Mouse (Mus musculus): ENCODE measurements around the gene Ltv1. TPM values are rescaled to one million over a fixed set of nuclear protein-coding genes. Genes with fewer than 3 reads are reported as not detected.
A peak's percentile ranks its signal among the peaks of the same experiment; 100 is the strongest.
"Not testable (repeated sequence)": the region's sequence is repeated elsewhere in the genome, so short reads cannot be mapped to it uniquely, and the experiment has no call there.

Ltv1 gene
- polyA plus RNA-seq, 1 experiment from 2014 or later: 63.2 TPM

DNA sequence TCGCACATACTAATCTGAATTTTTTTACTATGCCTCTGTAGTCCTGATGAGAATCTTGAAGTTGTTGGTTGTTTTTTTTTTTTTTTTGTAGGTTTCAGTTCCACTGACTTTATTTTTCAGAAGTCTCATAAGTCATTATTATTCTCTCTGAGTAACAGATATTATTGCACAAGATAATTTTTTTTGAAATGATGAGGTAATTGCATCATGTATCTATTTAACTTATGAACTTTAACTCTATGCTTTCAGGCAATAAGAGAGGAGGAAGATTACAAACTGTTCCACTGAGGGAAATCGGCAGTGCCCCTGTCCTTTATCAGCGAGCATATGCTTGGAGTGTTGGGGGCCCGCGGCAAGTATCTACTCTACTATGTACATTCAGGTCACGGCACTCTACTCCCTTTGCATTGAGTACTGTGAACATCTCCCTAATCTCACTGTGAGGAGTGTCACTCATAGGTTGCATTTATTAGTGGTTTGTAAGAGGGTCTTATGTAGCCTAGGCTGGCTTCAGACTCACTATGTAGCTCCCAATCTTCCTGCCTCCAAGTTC lies 8.8 kb upstream of the Ltv1 start:
- Histone ChIP-seq H3K9ac (replicated peaks; ENCODE audit: low read length) (no peak overlapping the region), H3K27me3 (ENCODE audit: insufficient read depth, low read length) (no peaks in the 10 kb centered on the region), H3K4me3 (ENCODE audit: low read length) (no peak overlapping the region), H3K9me3 (ENCODE audit: low read length) (no peaks in the 10 kb centered on the region), H3K27ac (ENCODE audit: low read length) (no peak overlapping the region), H3K4me1 (ENCODE audit: insufficient read depth, low read length) (no peaks in the 10 kb centered on the region), H3K36me3 (ENCODE audit: insufficient read depth, low read length) (no peaks in the 10 kb centered on the region), H3K4me2 (replicated peaks; ENCODE audit: low read depth, low read length) (no peak overlapping the region)
- ATAC-seq (ENCODE audit: low FRiP score, low TSS enrichment): no peak
- 96% methylated on average over 6 of the region's 6 CpGs for WGBS

DNA sequence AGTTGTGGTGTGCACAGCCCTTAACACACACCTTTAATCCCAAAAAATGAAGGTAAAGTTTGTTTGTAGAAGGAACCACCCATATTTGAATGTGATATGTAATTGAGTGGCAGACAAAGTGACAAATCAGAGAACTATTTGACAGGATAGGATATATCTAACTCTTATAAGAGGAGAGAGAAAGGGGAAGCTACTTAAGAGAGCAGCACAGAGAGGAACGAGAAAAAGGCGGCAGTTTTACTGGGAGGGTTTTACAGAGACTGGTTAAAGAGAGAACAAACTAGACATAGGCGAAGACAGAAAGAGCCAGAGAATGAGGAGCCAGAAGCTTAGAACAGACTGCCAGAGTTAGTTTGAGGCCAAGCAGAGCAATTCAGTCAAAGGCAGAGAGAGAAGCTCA lies 7.9 kb upstream of the Ltv1 start:
- WGBS: 95% methylated on average over 3 of the region's 3 CpGs
- H3K4me1 ChIP-seq (ENCODE audit: insufficient read depth, low read length): no peaks in the 10 kb centered on the region
- H3K27me3 ChIP-seq (ENCODE audit: insufficient read depth, low read length): no peaks in the 10 kb centered on the region
- H3K9ac ChIP-seq (replicated peaks; ENCODE audit: low read length): no peak overlapping the region
- no peak for ATAC-seq (ENCODE audit: low FRiP score, low TSS enrichment)
- H3K4me3 ChIP-seq (ENCODE audit: low read length): no peak overlapping the region
- no peak overlapping the region for H3K4me2 ChIP-seq (replicated peaks; ENCODE audit: low read depth, low read length)
- no peak overlapping the region for H3K27ac ChIP-seq (ENCODE audit: low read length)
- no peaks in the 10 kb centered on the region for H3K36me3 ChIP-seq (ENCODE audit: insufficient read depth, low read length)
- H3K9me3 ChIP-seq (ENCODE audit: low read length): no peaks in the 10 kb centered on the region

DNA sequence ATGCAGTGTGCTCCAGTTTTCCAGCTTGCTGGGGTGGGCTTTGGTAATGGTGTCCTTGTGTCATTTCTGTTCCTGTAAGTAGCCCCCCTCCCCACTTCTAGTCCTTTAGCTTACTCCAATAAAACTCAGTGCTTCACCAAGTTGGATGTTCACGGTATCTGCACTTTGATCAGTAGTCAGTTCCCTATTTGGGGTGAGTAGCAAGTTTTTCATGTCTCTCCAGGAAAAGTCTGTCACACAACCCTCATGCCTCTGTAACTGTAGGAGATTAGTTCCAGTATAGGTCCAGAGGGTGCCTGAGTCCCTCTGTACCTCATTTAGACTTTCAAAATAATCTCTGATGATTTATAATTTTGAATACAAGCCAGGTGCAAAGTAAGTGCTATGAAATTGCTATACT lies 6.3 kb upstream of the Ltv1 start:
- no peaks in the 10 kb centered on the region for H3K9me3 ChIP-seq (ENCODE audit: low read length)
- no peaks in the 10 kb centered on the region for H3K27me3 ChIP-seq (ENCODE audit: insufficient read depth, low read length)
- H3K9ac ChIP-seq (replicated peaks; ENCODE audit: low read length): no peak overlapping the region
- H3K4me2 ChIP-seq (replicated peaks; ENCODE audit: low read depth, low read length): no peak overlapping the region
- H3K36me3 ChIP-seq (ENCODE audit: insufficient read depth, low read length): no peaks in the 10 kb centered on the region
- no peak for ATAC-seq (ENCODE audit: low FRiP score, low TSS enrichment)
- H3K4me3 ChIP-seq (ENCODE audit: low read length): no peak overlapping the region
- WGBS: 89% methylated on average over 1 of the region's 1 CpGs
- H3K4me1 ChIP-seq (ENCODE audit: insufficient read depth, low read length): no peaks in the 10 kb centered on the region
- no peak overlapping the region for H3K27ac ChIP-seq (ENCODE audit: low read length)

DNA sequence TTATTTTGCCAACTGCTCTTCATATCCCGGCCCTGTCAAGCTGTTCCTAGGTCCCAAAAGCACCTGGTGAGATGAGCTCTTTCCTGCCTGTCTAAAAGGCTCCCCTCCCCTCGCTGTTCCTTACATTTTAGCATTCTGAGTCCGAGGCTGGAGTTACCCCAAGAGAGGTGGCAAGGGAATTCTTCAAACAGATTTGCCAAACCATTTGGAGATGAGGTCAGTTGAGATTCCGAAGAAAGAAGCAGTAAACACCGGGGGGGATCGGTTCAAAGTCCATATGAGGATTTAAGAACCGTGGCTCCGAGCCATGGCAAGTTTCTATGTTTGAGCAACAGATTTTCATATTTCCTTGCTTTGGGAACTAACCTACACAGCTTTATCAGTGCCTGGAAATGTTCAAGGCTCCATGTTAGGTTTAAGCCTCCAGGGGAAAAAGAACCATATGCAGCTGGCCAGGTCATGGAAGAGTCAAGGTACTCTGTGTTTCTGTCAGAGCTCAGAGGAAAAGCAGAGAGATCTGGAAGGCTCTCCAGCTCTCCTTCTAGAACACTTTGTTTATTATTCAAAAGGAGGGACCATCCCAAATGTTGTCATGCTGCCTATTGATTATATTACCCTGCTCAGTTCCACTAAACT lies 4.0 kb upstream of the Ltv1 start:
- ATAC-seq (ENCODE audit: low FRiP score, low TSS enrichment): no peak
- H3K27ac ChIP-seq (ENCODE audit: low read length): no peak overlapping the region
- H3K9me3 ChIP-seq (ENCODE audit: low read length): no peaks in the 10 kb centered on the region
- H3K27me3 ChIP-seq (ENCODE audit: insufficient read depth, low read length): no peaks in the 10 kb centered on the region
- H3K4me1 ChIP-seq (ENCODE audit: insufficient read depth, low read length): peaks cover 5% of the 10 kb centered on the region; the same call in 1 of the 2 replicates
- 69% methylated on average over 8 of the region's 8 CpGs for WGBS
- H3K4me2 ChIP-seq (replicated peaks; ENCODE audit: low read depth, low read length): no peak overlapping the region
- H3K4me3 ChIP-seq (ENCODE audit: low read length): no peak overlapping the region
- H3K9ac ChIP-seq (replicated peaks; ENCODE audit: low read length): no peak overlapping the region
- no peaks in the 10 kb centered on the region for H3K36me3 ChIP-seq (ENCODE audit: insufficient read depth, low read length)

DNA sequence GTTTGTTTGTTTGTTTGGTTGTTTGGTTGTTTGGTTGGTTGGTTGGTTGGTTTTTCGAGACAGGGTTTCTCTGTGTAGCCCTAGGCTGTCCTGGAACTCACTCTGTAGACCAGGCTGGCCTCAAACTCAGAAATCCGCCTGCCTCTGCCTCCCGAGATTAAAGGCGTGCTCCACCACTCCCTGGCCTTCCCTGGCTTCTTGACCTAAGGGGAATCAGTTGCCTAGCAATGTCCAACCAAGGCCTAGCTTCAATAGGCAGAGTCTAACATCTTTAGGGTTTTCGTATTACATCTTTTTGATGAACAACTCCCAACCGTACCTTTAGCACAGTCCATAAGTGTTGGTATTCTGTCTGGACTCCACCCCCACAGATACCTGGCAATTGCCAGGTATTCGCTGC lies 528 bp upstream of the Ltv1 start:
- Histone ChIP-seq H3K36me3 (ENCODE audit: insufficient read depth, low read length) (peaks cover 14% of the 10 kb centered on the region), H3K4me2 (replicated peaks; ENCODE audit: low read depth, low read length) (peak overlapping the region; percentile 68), H3K4me3 (ENCODE audit: low read length) (peak overlapping the region; percentile 74)
- not testable (repeated sequence) for H3K27ac ChIP-seq (ENCODE audit: low read length); H3K9me3 ChIP-seq (ENCODE audit: low read length); H3K4me1 ChIP-seq (ENCODE audit: insufficient read depth, low read length); H3K9ac ChIP-seq (replicated peaks; ENCODE audit: low read length); H3K27me3 ChIP-seq (ENCODE audit: insufficient read depth, low read length); ATAC-seq (ENCODE audit: low FRiP score, low TSS enrichment)
- 84% methylated on average over 7 of the region's 7 CpGs for WGBS

DNA sequence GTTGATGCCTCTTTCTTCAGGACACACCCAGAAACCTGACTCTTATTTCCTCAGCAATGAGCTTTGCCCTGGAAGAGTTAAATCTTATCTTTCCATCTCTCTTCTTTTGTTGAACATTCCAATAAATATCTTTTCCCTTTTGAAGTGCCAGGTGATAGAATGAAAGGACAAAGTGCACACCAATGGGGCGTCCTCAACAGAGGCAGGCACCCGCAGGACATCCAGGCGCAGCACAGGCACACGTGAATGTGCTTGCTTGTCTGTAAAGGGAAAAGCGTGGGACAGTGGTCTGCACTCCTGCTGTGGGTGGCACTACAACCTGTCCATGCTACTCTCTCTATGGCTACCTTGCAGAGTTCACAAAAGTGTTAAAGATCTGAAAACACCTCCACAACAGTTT lies 3.1 kb downstream of the Ltv1 start:
- Histone ChIP-seq H3K36me3 (ENCODE audit: insufficient read depth, low read length) (peaks cover 40% of the 10 kb centered on the region), H3K27me3 (ENCODE audit: insufficient read depth, low read length) (no peaks in the 10 kb centered on the region), H3K4me1 (ENCODE audit: insufficient read depth, low read length) (peaks cover 6% of the 10 kb centered on the region; the same call in 1 of the 2 replicates), H3K4me3 (ENCODE audit: low read length) (no peak overlapping the region), H3K27ac (ENCODE audit: low read length) (no peak overlapping the region), H3K4me2 (replicated peaks; ENCODE audit: low read depth, low read length) (no peak overlapping the region), H3K9me3 (ENCODE audit: low read length) (no peaks in the 10 kb centered on the region), H3K9ac (replicated peaks; ENCODE audit: low read length) (no peak overlapping the region)
- ATAC-seq (ENCODE audit: low FRiP score, low TSS enrichment): no peak
- WGBS: 62% methylated on average over 5 of the region's 5 CpGs

DNA sequence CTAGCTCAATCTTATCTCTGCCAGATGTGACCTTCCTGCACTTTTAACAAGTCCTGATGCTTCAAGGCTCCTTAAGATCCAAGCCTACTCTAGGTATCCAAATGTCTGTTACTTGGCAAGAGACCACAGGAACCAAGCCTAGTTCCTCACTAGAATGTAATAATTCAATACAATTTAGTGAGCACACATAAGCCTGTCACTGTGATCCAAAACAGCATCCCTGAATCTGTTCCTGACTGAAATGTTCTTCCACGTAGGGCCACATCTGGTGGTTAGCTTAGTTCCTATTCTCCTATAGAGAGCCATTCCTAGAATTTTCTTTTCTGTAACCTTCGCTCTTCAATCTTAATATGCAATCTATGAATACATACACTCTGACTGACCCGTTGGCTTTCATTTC lies 6.2 kb downstream of the Ltv1 start:
- Histone ChIP-seq H3K4me2 (replicated peaks; ENCODE audit: low read depth, low read length) (no peak overlapping the region), H3K4me1 (ENCODE audit: insufficient read depth, low read length) (no peaks in the 10 kb centered on the region), H3K9ac (replicated peaks; ENCODE audit: low read length) (no peak overlapping the region), H3K27ac (ENCODE audit: low read length) (no peak overlapping the region), H3K9me3 (ENCODE audit: low read length) (no peaks in the 10 kb centered on the region), H3K27me3 (ENCODE audit: insufficient read depth, low read length) (no peaks in the 10 kb centered on the region), H3K4me3 (ENCODE audit: low read length) (no peak overlapping the region), H3K36me3 (ENCODE audit: insufficient read depth, low read length) (peaks cover 60% of the 10 kb centered on the region)
- 76% methylated on average over 3 of the region's 3 CpGs for WGBS
- no peak for ATAC-seq (ENCODE audit: low FRiP score, low TSS enrichment)

DNA sequence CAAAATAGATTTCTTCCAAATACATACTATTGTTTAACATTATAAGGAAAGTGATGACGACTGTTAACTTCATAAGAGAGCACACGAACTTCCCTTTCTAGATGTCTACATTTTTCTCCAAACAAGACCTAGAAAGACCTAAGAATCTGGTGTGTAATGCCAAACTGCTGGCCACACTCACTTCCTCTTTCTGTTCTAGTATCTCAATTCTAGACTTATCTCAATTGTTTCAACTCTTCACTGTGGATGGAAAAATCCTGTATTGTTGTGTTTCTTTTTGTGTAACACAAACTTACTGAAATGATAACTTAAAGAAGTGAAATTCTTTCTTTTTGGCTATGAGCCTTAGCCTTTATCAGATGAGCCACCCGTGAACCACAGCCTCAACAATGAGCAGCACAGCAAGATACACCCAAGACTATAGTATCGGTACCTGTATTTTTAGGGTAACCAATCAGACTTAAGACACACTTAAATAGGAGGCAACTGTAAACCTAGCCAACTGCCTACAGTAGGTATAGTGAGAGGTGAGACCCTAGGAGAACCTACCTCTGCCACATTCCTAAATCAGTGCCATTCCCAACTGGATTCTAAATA lies 8.7 kb downstream of the Ltv1 start:
- WGBS: 88% methylated on average over 4 of the region's 4 CpGs
- no peak overlapping the region for H3K4me3 ChIP-seq (ENCODE audit: low read length)
- ATAC-seq (ENCODE audit: low FRiP score, low TSS enrichment): no peak
- no peaks in the 10 kb centered on the region for H3K27me3 ChIP-seq (ENCODE audit: insufficient read depth, low read length)
- no peak overlapping the region for H3K4me2 ChIP-seq (replicated peaks; ENCODE audit: low read depth, low read length)
- H3K9me3 ChIP-seq (ENCODE audit: low read length): no peaks in the 10 kb centered on the region
- no peaks in the 10 kb centered on the region for H3K4me1 ChIP-seq (ENCODE audit: insufficient read depth, low read length)
- peaks cover 64% of the 10 kb centered on the region for H3K36me3 ChIP-seq (ENCODE audit: insufficient read depth, low read length)
- no peak overlapping the region for H3K27ac ChIP-seq (ENCODE audit: low read length)
- H3K9ac ChIP-seq (replicated peaks; ENCODE audit: low read length): no peak overlapping the region

DNA sequence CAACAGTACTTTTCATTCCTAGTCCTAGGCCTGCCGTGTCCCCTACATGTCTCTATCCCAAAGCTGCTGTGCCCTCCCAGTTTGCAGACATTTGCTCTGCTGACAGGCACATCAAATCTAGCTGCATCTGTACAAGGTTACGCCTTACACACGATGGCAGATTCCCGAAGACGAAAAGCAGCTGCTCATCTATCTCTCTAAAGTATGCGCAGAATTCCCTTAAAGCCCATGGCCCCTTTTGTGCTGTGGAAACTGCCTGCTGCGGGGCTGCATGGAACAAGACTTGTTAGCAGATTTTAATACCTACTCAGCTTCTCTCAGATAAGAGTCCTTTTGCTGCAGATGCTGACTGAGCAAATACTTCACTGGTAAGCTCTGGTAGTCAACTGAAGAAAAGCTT lies 12.8 kb downstream of the Ltv1 start:
- Histone ChIP-seq H3K36me3 (ENCODE audit: insufficient read depth, low read length) (peaks cover 63% of the 10 kb centered on the region), H3K27ac (ENCODE audit: low read length) (no peak overlapping the region), H3K9me3 (ENCODE audit: low read length) (no peaks in the 10 kb centered on the region), H3K4me3 (ENCODE audit: low read length) (no peak overlapping the region), H3K4me2 (replicated peaks; ENCODE audit: low read depth, low read length) (no peak overlapping the region), H3K4me1 (ENCODE audit: insufficient read depth, low read length) (no peaks in the 10 kb centered on the region), H3K9ac (replicated peaks; ENCODE audit: low read length) (no peak overlapping the region), H3K27me3 (ENCODE audit: insufficient read depth, low read length) (no peaks in the 10 kb centered on the region)
- no peak for ATAC-seq (ENCODE audit: low FRiP score, low TSS enrichment)
- 83% methylated on average over 7 of the region's 7 CpGs for WGBS

DNA sequence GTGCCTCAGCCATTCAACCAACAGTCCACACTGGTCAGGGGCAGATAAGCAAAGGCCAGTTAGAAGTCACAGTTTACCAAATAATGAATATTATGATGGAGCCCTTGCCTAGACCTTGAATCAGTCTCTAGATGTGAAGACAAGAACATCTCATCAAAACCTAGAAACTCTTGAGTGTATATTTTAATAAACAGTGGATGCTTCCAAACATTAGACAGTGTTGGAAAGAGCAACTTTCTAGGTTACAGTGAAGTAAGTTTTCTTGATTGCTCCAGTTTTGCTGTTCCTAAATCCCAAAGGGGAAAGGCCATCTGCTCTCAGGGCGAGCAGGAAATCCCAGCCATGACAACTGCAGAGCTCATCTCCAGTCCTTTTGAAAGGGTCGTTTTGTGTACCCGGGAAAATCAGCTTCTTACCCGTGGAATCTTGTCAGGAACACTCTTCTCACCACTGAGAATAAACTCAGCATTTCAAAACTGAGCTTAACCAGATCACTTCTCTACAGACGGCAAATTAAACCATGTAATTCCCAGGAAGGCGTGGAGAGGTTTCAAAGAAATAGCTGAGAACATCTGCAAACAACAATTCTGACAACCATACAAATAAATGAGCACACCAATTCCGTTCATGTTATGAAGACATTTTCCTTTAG lies 14.9 kb downstream of the Ltv1 start, which contains the start of gene Zc2hc1b:
TSS of gene Zc2hc1b (minus strand) at position 51 of the 652 bp plus-strand sequence.
- Histone ChIP-seq H3K4me3 (ENCODE audit: low read length) (no peak within 1 kb of the TSS), H3K4me2 (replicated peaks; ENCODE audit: low read depth, low read length) (no peak within 1 kb of the TSS), H3K4me1 (ENCODE audit: insufficient read depth, low read length) (0 out of 2 replicates have a peak, but pooled peaks cover 1% of the 10 kb centered on the region), H3K27me3 (ENCODE audit: insufficient read depth, low read length) (no peaks in the 10 kb centered on the region), H3K9me3 (ENCODE audit: low read length) (no peaks in the 10 kb centered on the region), H3K9ac (replicated peaks; ENCODE audit: low read length) (no peak within 1 kb of the TSS), H3K27ac (ENCODE audit: low read length) (no peak within 1 kb of the TSS), H3K36me3 (ENCODE audit: insufficient read depth, low read length) (peaks cover 51% of the 10 kb centered on the region)
- 83% methylated on average over 7 of the region's 7 CpGs for WGBS
- ATAC-seq (ENCODE audit: low FRiP score, low TSS enrichment): no peak

Data from kidney, embryonic 16.5 days (tissue).